Mouse (Mus musculus) heart, adult 18-20 months (tissue): ENCODE data around the gene Cd4. TPM values are rescaled to one million over a fixed set of nuclear protein-coding genes. Genes with fewer than 3 reads are reported as not detected.

Experiments used
- total RNA-seq, 2 experiments: library from RNA; stranded (reverse); gene quantifications; 2 replicates each; pipeline ENCODE4 v1.2.3; 2021

Cd4 gene
- total RNA-seq, 2 experiments from 2014 or later: 0.50 to 3.7 TPM

Other genes with a start within 250 kb of the Cd4 start
- 10 to 100 TPM; 37.3 to 38.3 TPM for gene Lpcat3, start 225.2 kb downstream of the Cd4 start, total RNA-seq
- gene Emg1, start 176.0 kb downstream of the Cd4 start, total RNA-seq: 10 to 100 TPM; 78.1 to 80.8 TPM
- 100 to 1,000 TPM; 277 to 319 TPM for gene Phb2, start 175.9 kb downstream of the Cd4 start, total RNA-seq
- 10 to 100 TPM in 1 of 2 experiments, 1 to 10 TPM in 1; 3.0 to 12.9 TPM for gene Ptpn6, start 149.5 kb downstream of the Cd4 start, total RNA-seq
- 100 to 1,000 TPM; 277 to 290 TPM for gene Grcc10, start 146.8 kb downstream of the Cd4 start, total RNA-seq
- gene Gm45234, start 132.2 kb downstream of the Cd4 start, total RNA-seq: not detected
- gene Atn1, start 131.7 kb downstream of the Cd4 start, total RNA-seq: 10 to 100 TPM; 41.1 to 46.9 TPM
- 1 to 10 TPM; 2.5 to 2.7 TPM for gene Eno2, start 118.5 kb downstream of the Cd4 start, total RNA-seq
- under 1 TPM; 0.55 to 0.82 TPM for gene Lrrc23, start 108.5 kb downstream of the Cd4 start, total RNA-seq
- 1 to 10 TPM; 2.7 to 3.0 TPM for gene Spsb2, start 79.6 kb downstream of the Cd4 start, total RNA-seq
- gene Tpi1, start 73.9 kb downstream of the Cd4 start, total RNA-seq: 1,000 to 10,000 TPM in 1 of 2 experiments, 100 to 1,000 TPM in 1; 897 to 1,017 TPM
- 10 to 100 TPM; 74.6 to 78.6 TPM for gene Usp5, start 58.7 kb downstream of the Cd4 start, total RNA-seq
- under 1 TPM; 0.54 to 0.55 TPM for gene Cdca3, start 58.7 kb downstream of the Cd4 start, total RNA-seq
- 10 to 100 TPM; 14.1 to 14.6 TPM for gene Gnb3, start 47.9 kb downstream of the Cd4 start, total RNA-seq
- gene P3h3, start 30.5 kb downstream of the Cd4 start, total RNA-seq: 1 to 10 TPM; 8.2 to 8.3 TPM
- gene Gpr162, start 24.2 kb downstream of the Cd4 start, total RNA-seq: under 1 TPM; 0.36 to 0.84 TPM
- gene Lag3, start 23.5 kb upstream of the Cd4 start, total RNA-seq: under 1 TPM; 0.23 to 0.35 TPM
- gene Ptms, start 31.9 kb upstream of the Cd4 start, total RNA-seq: 100 to 1,000 TPM; 135 to 139 TPM
- gene Mlf2, start 43.2 kb upstream of the Cd4 start, total RNA-seq: 100 to 1,000 TPM; 185 to 191 TPM
- gene Cops7a, start 77.3 kb upstream of the Cd4 start, total RNA-seq: 100 to 1,000 TPM in 1 of 2 experiments, 10 to 100 TPM in 1; 94.3 to 102 TPM
- gene Pianp, start 108.5 kb upstream of the Cd4 start, total RNA-seq: under 1 TPM; 0.62 to 0.80 TPM
- gene Zfp384, start 120.9 kb upstream of the Cd4 start, total RNA-seq: 10 to 100 TPM; 20.5 to 20.6 TPM
- 10 to 100 TPM; 22.4 to 26.6 TPM for gene Ing4, start 151.5 kb upstream of the Cd4 start, total RNA-seq
- gene Acrbp, start 161.5 kb upstream of the Cd4 start, total RNA-seq: 1 to 10 TPM in 1 of 2 experiments, under 1 TPM in 1; 0.99 to 2.7 TPM
- under 1 TPM; 0.25 to 0.62 TPM for gene Lpar5, start 179.7 kb upstream of the Cd4 start, total RNA-seq
- gene Chd4, start 207.8 kb upstream of the Cd4 start, total RNA-seq: 100 to 1,000 TPM; 105 to 111 TPM
- 10 to 100 TPM; 19.2 to 20.1 TPM for gene Nop2, start 243.7 kb upstream of the Cd4 start, total RNA-seq